ENCODE assay signal across 8 mouse cellular contexts in genomic region chr3:28107446-28108004, GRCm38 (mm10).
DNase-seq lines count a peak whose midpoint lies in the region; ATAC-seq and TF ChIP-seq lines count a peak whose summit lies in the region.

No protein-coding gene starts in this region.

- H3K9ac ChIP-seq in forebrain, postnatal 0 days = no peak overlapping the region
- H3K9ac ChIP-seq in midbrain, postnatal 0 days (replicated peaks; ENCODE audit: low read length, poor library complexity, severe bottlenecking) = no peak overlapping the region

- no peak overlapping the region for H3K4me3 ChIP-seq in forebrain, postnatal 0 days (ENCODE audit: low read depth, low read length)
- no peak overlapping the region for H3K4me3 ChIP-seq in midbrain, postnatal 0 days (ENCODE audit: low read depth, low read length)

- H3K27me3 ChIP-seq in forebrain, postnatal 0 days (ENCODE audit: insufficient read depth, low read length) = no peaks in the 10 kb centered on the region
- no peaks in the 10 kb centered on the region for H3K27me3 ChIP-seq in midbrain, postnatal 0 days (ENCODE audit: insufficient read depth, low read length)

- H3K4me2 ChIP-seq in forebrain, postnatal 0 days (ENCODE audit: low read depth) = no peak overlapping the region
- no peak overlapping the region for H3K4me2 ChIP-seq in midbrain, postnatal 0 days (ENCODE audit: low read depth, low read length, poor library complexity, severe bottlenecking)

- H3K9me3 ChIP-seq in forebrain, postnatal 0 days (ENCODE audit: low read length) = no peaks in the 10 kb centered on the region
- no peaks in the 10 kb centered on the region for H3K9me3 ChIP-seq in midbrain, postnatal 0 days (ENCODE audit: low read length)

- peak; percentile 95 for TF ChIP-seq CTCF in forebrain, postnatal 0 days (IDR thresholded peaks at IDR 0.05; ENCODE audit: low read depth)
- TF ChIP-seq CTCF in midbrain, postnatal 0 days (IDR thresholded peaks at IDR 0.05) = peak; percentile 93

- peak; percentile 90 for ATAC-seq in forebrain, postnatal 0 days
- peak; percentile 73; the same call in 1 of the 2 replicates for ATAC-seq in midbrain, postnatal 0 days (ENCODE audit: low FRiP score)
- ATAC-seq in activated CD4-positive, CD25-positive, alpha-beta regulatory T cell, adult 4 months = no peak

- no peaks in the 10 kb centered on the region for H3K4me1 ChIP-seq in forebrain, postnatal 0 days (ENCODE audit: insufficient read depth)
- 0 out of 2 replicates have a peak, but pooled peaks cover 3% of the 10 kb centered on the region for H3K4me1 ChIP-seq in midbrain, postnatal 0 days (ENCODE audit: insufficient read depth, low read length)

- H3K36me3 ChIP-seq in forebrain, postnatal 0 days (ENCODE audit: insufficient read depth) = no peaks in the 10 kb centered on the region
- H3K36me3 ChIP-seq in midbrain, postnatal 0 days (ENCODE audit: insufficient read depth, low read length) = no peaks in the 10 kb centered on the region

- no peak overlapping the region for H3K27ac ChIP-seq in forebrain, postnatal 0 days (ENCODE audit: low read depth, low read length)
- no peak overlapping the region for H3K27ac ChIP-seq in midbrain, postnatal 0 days (ENCODE audit: low read depth, low read length)

- WGBS in forebrain, postnatal 0 days = 49% methylated on average over 6 of the region's 6 CpGs
- WGBS in midbrain, postnatal 0 days = 49% methylated on average over 6 of the region's 6 CpGs

- DNase-seq in adrenal gland, postnatal 14 days = peak; percentile 60
- no peak for DNase-seq in adrenal gland, adult 8-10 months
- peak; percentile 63 for DNase-seq in ZHBTc4 (ENCODE audit: low read depth, low spot score)
- peak; percentile 84 for DNase-seq in forebrain, postnatal 0 days
- peak; percentile 35 for DNase-seq in hindlimb bud, embryonic 11.5 days (ENCODE audit: extremely low spot score, low read depth, low spot score)
- DNase-seq in left cerebral cortex, adult 18-20 months (ENCODE audit: low spot score in 2 of 2) = peak; percentile 25 to 39
- DNase-seq in midbrain, postnatal 0 days (ENCODE audit: low spot score) = peak; percentile 80
